Mouse (Mus musculus) kidney, postnatal 4 days (tissue): Measurements from ENCODE around the gene Rab27a.
"Not testable (repeated sequence)": the region's sequence is repeated elsewhere in the genome, so short reads cannot be mapped to it uniquely, and the experiment has no call there.

Experiments
- DNase-seq, 2 experiments: peaks; one replicate each; pipeline ENCODE4 v3.0.0; 2021; ENCODE audit warnings: mixed read lengths in 2 of 2

Gene Rab27a

DNA sequence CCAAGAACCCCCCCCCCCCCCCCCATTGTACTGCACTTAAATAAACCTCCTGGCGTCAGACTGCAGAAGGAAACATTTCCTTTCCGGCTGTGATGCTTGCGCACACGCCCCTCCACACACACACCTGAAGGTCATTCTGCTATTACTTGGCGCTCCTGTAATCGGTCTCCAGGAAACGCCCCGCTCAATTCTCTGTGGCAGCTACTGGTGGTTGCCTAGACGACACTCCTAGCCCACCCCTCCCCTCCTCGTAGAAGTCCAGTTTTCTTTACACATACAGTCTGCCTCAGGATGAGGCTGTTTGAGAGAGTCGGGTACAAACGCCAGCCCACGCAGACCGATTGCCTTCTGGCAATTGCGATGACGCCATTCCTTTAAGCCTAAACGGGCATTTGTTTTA is 49.9 kb downstream of the Rab27a start:
- DNase-seq, result peak in 1 of 2 experiments; percentile 25

DNA sequence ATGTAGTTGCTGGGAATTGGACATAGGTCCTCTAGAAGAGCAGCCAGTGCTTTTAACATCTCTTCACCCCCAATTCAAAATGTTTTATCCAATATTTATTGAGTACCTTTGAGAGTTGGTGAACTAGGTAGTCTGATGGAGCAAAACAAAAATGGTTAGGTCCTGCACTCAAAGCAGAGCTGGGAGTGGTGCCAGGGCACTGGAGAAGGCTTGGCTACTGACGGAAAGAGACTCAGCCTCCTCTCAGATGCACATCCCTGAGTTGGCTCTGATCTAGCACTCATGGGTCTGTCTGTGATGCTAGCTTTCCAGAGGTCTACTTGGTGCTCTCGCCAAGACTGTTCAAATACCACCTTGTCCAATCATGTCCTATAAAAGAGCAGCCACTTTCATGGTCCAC is 53.2 kb downstream of the Rab27a start:
- no peak for DNase-seq

DNA sequence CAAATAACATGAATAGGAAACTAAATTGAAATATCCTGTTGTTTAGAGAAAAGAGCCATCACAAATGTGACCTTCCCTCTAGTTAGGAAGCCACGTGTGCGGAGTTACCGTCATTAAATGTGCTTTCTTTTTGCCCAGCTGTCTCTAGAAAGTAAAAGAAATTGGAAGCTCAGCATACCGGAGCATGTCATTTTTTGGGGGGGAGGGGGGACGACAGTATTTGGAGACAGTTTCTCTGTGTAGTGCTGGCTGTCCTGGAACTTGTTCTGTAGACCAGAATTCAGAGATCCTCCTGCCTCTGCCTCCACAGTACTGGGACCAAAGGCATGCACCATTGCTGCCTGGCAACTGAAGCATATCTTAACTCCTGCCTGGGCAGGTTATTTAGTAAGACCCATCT is 56.9 kb downstream of the Rab27a start, which contains the start of gene Khdc3:
Gene Khdc3, plus strand, starts transcription at position 301 of the 400 bp plus-strand sequence.
- DNase-seq, result no peak

DNA sequence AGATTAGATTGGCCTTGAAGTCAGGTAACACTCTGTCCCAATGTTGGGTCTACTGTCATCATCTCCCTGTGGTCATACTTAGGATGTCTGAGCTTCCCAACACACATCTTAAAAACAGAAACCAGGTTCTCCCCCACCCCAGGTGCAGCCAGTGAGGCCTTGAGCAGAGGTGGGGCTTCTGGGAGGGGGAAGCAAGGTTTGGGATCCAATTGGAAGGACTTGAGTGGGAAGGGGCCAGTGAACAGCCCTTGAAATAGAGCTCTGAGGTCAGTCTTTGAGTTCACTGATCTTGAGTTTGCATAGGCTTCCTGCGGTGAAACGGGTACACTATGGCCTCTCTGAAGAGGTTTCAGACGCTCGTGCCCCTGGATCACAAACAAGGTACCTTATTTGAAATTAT is 57.5 kb downstream of the Rab27a start, which contains the start of gene Gm20509:
Gene Gm20509, plus strand, starts transcription at position 290 of the 400 bp plus-strand sequence.
- DNase-seq, result no peak

DNA sequence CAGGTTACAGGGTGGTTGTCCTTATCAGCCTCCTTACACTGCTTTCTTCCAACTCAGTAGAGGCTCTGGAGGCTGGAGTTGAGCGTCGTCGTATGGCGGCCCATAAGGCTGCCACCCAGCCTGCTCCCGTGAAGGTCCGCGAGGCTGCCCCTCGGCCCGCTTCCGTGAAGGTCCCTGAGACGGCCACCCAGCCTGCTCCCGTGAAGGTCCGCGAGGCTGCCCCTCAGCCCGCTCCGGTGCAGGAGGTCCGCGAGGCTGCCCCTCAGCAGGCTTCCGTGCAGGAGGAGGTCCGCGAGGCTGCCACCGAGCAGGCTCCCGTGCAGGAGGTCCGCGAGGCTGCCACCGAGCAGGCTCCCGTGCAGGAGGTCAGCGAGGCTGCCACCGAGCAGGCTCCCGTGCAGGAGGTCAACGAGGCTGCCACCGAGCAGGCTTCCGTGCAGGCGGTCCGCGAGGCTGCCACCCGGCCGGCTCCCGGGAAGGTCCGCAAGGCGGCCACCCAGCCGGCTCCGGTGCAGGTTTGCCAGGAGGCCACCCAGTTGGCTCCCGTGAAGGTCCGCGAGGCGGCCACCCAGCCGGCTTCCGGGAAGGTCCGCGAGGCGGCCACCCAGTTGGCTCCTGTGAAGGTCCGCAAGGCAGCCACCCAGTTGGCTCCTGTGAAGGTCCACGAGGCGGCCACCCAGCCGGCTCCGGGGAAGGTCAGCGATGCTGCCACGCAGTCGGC is 58.7 kb downstream of the Rab27a start:
- peak; percentile 59 to 70 for DNase-seq

DNA sequence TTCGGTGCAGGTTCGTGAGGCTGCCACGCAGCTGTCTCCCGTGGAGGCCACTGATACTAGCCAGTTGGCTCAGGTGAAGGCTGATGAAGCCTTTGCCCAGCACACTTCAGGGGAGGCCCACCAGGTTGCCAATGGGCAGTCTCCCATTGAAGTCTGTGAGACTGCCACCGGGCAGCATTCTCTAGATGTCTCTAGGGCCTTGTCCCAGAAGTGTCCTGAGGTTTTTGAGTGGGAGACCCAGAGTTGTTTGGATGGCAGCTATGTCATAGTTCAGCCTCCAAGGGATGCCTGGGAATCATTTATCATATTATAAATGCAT is 59.2 kb downstream of the Rab27a start:
- DNase-seq, result no peak

DNA sequence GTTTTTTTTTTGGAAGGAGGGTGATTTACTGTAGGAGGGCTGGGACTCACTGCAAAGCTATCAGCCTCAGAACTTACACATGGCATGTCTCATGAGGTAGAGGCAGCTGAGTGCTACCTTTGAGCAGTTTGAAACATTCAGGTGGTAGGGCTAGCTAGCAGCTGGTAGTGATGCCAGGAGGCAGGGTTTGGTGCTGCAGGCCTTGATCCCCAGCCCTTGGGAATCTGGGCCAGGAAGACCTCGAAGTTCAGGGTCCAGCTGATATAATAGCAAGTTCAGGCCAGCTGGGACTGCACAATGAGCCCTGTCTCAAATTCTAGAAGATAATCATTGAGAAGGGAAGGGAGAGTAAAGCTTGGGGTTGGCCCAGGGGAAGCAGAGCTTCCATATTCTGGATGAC is 60.5 kb downstream of the Rab27a start:
- DNase-seq, result no peak

DNA sequence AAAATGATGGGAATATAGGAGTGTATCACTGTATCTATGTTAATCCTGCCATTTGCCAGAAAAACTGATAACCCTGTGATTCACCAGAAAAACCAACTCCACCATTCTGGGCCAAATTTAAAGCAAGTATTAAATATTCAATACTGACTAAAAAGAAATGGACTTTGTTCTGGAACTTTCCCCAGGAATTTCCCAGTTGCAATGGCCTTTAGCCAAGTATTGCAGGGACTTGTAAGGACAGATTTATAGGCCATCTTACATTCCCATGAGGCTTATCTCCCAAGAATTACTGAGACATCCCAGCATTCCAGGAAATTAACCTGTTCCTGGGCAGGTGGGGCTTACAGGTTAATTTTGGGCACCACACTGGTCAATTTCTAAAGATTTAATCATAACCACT is 61.1 kb downstream of the Rab27a start:
- no peak for DNase-seq

DNA sequence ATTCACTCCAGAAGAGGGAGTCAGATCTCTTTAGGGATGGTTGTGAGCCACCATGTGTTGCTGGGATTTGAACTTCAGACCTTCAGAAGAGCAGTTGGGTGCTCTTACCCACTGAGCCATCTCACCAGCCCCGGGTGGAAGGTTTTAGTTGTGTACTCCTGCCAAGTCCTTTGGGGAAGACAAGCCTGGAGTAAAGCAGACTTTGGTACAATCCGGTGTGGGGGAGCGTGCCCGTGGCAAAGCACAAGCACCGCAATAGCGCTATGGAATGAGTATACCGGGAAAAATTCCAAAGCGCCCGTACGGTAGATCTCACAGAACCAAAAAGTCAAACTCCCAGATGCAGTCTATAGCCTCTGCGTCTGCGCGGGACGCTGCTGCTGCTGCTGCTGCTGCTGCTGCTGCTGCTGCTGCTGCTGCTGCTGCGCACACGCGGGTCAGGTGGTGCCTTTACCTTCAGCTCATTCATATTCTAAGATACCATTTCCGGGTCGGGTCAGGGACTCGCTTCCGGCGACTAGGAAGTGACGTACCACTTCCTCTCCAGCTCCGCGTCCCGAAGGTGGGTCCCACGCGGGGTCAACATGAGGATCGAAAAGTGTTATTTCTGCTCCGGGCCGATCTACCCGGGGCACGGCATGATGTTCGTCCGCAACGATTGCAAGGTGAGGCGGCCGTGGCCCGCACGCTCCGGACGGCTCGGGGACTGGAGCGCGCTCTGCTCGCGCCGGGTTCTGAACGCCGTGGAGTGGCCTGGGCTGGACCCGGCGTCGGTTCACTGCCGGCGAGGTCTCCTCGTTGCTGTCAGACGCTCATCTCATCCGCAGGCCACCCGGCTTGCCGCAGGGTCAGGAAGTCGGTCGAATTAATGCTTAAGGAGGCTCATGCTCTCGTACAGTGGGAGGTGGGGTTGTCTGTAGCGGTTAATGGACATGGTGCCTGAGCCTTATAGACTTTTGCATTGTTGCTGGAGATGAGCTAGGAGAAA is 68.6 kb downstream of the Rab27a start, which contains the start of gene Rsl24d1:
Gene Rsl24d1, plus strand, starts transcription at position 508 of the 988 bp plus-strand sequence.
- DNase-seq, result peak; percentile 84 to 91

DNA sequence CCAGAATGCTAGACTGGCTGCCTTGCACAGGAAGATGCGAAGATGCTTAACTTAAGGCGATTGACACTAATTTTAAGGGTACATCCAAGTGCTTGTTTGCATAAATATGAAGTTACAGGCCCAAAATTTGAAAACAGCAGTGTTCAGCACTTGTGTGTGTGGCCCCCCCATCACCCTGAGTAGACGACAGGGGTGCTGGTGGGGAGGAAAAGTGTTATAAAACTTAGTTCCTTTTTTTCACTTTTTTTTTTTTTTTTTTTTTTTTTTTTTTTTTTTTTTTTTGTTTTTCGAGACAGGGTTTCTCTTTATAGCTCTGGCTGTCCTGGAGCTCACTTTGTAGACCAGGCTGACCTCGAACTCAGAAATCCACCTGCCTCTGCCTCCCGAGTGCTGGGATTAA is 72.0 kb downstream of the Rab27a start:
- DNase-seq, result not testable (repeated sequence)

DNA sequence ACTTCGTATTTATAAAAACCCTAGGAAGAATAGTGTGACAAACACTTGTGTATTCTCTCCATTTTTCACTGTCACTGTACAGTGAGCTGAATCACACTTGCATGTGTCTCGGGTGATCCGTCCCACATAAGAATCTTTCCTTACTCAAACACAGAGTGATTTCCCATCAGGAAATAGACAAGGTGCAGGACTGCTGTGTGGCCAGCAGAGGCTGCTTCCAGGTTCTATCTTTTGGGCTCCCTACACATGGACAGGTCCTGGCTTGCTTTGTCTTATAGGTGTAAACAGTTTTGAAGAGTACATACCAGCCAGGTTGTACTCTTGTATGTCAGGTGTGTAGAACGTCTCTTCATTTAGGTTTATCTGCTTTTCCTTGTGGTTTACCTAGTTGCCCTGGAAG is 73.4 kb downstream of the Rab27a start:
- no peak for DNase-seq

DNA sequence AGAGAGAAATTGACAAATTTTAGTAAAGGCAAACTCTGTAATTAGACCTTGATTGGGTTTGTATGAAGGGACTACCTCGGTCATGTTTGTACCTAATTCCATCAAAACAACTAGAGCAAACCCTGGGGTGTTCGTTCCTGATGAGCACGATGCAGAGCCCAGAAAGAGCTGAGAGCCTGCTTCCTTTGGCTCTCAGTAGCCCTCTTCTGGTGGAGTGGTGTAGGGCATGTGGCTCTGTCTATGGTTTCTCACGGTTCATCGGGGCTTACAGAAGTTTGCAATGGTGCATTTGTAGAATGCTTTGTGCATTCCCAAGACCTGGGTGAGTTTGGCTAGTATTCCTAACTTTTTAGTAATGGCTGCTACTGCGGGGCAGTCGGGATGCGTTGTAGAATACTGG is 77.1 kb downstream of the Rab27a start:
- DNase-seq, result peak; percentile 54 to 56

DNA sequence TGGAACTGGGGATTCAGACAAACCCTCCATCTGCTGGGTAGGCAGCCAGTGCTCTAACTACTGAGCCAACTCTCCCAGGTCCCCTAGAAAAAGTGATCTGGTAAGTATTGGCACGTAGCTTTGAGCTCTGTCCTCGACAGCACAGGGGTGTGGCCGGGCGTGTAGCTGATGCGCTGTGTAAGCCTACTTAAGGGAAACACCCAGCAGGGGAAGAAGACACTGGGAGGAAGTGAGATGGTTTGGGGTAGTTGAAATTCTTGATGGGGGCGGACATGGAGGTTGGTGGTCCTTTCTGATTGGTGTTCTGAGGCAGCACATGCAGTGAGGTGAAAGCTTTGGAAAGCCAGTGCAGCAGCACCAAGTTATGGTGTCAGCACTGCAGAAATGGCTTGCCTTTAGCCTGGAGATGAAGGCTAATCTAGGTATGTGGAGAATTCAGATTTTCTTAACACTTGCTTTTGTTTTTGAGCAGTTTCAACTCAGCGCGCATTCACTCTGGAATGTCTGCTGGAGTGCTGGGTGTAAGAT is 80.5 kb downstream of the Rab27a start:
- no peak for DNase-seq

DNA sequence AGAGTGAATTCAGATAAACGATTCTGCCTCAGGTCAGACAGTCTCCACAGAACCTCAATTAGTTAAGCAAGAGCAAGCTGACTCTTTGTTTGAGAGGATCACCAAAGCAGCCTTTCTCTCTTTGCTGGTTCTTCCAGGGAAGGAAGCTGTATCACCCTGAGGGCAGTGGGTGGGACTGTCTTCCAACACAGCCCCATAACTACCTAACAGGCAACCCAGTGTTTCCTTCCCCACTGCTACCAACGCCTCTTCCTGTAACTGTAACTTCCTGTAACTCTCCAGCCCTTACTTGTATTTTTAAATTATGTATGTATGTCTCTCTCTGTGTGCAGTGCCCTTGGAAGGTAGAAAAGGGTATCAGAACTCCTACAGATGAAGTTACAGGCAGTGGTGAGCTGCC is 82.8 kb downstream of the Rab27a start:
- no peak for DNase-seq

DNA sequence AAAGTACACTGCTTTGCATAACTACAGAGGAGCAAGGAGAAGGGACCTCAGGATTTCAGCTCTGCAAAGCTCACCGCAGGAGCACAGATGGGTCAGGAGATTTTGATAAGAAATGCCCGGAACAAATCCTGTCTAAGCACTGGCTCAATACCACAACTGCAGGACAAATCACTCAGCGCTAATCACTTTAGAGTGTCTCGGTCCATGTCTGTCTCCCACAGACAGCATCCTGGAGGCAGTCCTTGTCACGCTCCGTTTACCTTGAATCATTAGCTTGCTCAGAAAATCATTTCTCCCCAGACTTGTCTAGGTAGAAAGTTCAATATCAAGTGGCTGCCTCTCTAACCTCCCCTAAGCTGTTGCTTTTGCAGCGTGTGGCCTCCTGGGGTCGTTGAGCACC is 85.2 kb downstream of the Rab27a start:
- peak in 1 of 2 experiments; percentile 6 for DNase-seq

DNA sequence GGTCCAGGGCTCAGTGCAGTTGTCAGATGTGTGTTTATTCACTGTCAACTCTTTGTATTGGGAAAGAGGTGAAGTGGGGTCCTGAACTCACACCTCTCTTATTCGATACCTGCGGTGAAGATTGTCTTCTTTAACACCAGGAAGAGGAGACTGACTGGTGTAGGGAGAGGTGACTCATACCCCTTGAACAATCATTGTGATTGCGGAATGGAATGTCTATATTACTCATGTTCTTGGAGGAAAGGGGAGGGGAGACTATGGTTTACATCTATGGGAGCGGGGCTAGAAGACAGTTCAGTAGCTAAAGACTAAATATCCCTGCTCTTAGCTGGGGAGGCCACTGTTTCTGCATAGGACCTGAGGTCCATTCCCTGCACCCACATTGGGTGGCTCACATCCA is 85.9 kb downstream of the Rab27a start:
- no peak for DNase-seq

DNA sequence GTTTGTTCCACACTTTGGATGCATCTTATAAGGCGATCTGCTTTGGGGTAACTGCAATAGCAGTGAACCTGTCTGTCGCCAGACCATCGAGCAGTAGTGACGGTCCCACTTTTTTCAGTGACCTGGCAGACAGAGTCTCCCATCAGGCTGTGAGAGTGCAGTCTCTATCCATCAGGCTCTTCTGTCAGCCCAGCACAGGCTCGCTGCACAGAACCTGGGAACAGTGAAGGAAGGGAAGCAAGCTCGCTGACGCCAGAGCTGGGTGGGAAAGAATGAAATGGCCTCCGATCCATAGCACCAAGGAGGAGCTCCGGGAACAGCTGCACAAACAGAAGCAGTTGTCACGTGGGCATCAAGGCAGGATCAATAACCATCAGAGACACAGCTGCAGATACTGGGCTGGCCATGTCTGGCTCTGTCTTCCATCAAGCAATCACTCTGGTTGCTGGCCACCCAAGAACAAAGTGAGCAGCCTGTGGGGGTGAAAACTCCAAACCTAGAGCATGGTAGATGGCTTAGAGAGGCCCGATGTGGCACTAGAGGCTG is 92.8 kb downstream of the Rab27a start:
- no peak for DNase-seq
